Mouse (Mus musculus): ENCODE measurements around the gene Isg20. TPM values are rescaled to one million over a fixed set of nuclear protein-coding genes. Genes with fewer than 3 reads are reported as not detected.

The Isg20 gene
- polyA plus RNA-seq, 1 experiment from 2014 or later = 0.78 TPM

DNA sequence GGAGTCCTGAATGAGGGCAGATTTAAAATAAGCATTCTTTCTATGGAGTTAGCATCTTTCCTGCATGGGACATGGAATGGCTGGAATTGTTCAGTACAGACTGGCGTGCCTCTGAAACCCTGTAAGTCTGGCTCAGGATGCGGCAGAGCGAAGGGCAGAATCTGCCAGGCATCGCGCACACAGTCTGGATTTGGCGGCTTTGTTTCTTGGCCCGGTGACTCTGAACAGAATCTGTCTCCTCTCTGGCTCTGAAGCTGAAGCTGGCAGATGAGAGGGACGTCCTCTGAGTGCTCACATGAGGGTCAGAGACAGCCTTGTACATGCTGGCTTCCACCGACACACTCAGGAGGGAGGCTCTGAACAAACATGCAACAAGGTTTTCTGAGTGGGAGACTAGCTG lies 12.9 kb downstream of the Isg20 start:
- Histone ChIP-seq H3K9me3 (ENCODE audit: control insufficient read depth, low read length) (no peaks in the 10 kb centered on the region), H3K27ac (ENCODE audit: low read depth, low read length) (no peak overlapping the region), H3K27me3 (ENCODE audit: control insufficient read depth, insufficient read depth, low read length) (no peaks in the 10 kb centered on the region), H3K4me1 (ENCODE audit: control insufficient read depth, insufficient read depth, low read length) (no peaks in the 10 kb centered on the region), H3K4me3 (ENCODE audit: low read depth, low read length) (no peak overlapping the region), H3K9ac (ENCODE audit: low read length) (no peak overlapping the region), H3K4me2 (no peak overlapping the region), H3K36me3 (ENCODE audit: control insufficient read depth, insufficient read depth, low read length) (no peaks in the 10 kb centered on the region)
- DNase-seq (ENCODE audit: low spot score, missing footprints) (no peak), ATAC-seq (ENCODE audit: low FRiP score) (no peak)
- WGBS = 78% methylated on average over 9 of the region's 9 CpGs

DNA sequence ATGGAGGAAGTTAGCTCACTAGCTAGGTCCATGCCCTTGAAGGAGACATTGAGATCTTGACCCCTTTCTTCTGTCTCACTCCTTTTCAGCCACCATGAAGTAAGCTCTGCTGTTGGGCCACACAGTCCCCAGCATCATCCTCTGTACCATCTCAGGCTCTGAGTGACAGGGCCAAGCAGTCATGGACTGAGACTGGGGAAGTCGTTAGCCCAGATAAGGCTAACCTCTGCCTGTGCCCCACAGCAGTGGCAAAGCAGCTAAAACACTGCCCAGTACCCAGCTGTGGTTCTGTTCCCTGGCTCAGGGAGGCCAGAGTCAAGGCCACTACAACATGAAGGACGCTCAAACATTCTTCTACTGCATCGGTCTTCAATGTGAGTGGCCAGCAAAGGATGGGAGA lies 14.0 kb downstream of the Isg20 start:
- Histone ChIP-seq H3K27me3 (ENCODE audit: control insufficient read depth, insufficient read depth, low read length) (no peaks in the 10 kb centered on the region), H3K9ac (ENCODE audit: low read length) (no peak overlapping the region), H3K4me1 (ENCODE audit: control insufficient read depth, insufficient read depth, low read length) (no peaks in the 10 kb centered on the region), H3K4me2 (no peak overlapping the region), H3K27ac (ENCODE audit: low read depth, low read length) (no peak overlapping the region), H3K9me3 (ENCODE audit: control insufficient read depth, low read length) (no peaks in the 10 kb centered on the region), H3K4me3 (ENCODE audit: low read depth, low read length) (no peak overlapping the region), H3K36me3 (ENCODE audit: control insufficient read depth, insufficient read depth, low read length) (no peaks in the 10 kb centered on the region)
- ATAC-seq (ENCODE audit: low FRiP score) (no peak), DNase-seq (ENCODE audit: low spot score, missing footprints) (no peak)
- WGBS = 81% methylated on average over 3 of the region's 3 CpGs

DNA sequence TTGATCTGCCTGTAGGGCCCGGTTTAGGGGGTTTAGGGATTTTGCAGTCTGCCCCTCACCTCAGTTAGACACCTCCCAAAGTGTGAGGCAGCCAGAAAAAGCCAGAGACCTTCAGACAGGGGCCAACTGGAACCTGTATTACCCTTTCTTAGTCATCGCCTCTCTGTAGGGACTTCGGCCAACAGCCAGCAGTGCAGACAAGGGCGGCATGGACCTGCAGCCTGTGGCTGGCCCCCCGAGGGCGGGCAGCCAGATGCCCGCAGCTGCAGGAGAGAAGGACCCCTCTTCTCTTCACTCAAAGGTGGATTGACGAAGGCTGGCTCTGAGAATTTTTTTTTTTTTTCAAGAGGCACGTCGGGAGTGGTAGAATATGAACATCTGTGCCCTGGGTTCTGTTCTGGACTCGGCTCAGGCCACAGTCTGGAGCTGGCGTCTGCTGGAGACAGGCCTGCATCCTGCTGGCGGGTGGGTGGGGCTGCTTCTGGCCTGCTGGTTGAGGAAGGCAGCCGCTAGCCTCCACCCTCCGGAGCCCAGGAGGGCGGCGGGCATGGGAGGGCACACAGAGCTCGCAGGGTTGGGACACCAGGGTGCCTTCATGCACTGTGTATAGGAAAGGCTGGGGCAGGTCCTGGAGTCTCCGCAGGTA lies 25.9 kb downstream of the Isg20 start:
- no peak for DNase-seq (ENCODE audit: low spot score, missing footprints)
- Histone ChIP-seq H3K27ac (ENCODE audit: low read depth, low read length) (no peak overlapping the region), H3K9me3 (ENCODE audit: control insufficient read depth, low read length) (no peaks in the 10 kb centered on the region), H3K36me3 (ENCODE audit: control insufficient read depth, insufficient read depth, low read length) (no peaks in the 10 kb centered on the region), H3K4me3 (ENCODE audit: low read depth, low read length) (no peak overlapping the region), H3K4me1 (ENCODE audit: control insufficient read depth, insufficient read depth, low read length) (no peaks in the 10 kb centered on the region), H3K27me3 (ENCODE audit: control insufficient read depth, insufficient read depth, low read length) (no peaks in the 10 kb centered on the region), H3K4me2 (no peak overlapping the region), H3K9ac (ENCODE audit: low read length) (no peak overlapping the region)
- 65% methylated on average over 19 of the region's 19 CpGs for WGBS
- ATAC-seq (ENCODE audit: low FRiP score) = no peak

DNA sequence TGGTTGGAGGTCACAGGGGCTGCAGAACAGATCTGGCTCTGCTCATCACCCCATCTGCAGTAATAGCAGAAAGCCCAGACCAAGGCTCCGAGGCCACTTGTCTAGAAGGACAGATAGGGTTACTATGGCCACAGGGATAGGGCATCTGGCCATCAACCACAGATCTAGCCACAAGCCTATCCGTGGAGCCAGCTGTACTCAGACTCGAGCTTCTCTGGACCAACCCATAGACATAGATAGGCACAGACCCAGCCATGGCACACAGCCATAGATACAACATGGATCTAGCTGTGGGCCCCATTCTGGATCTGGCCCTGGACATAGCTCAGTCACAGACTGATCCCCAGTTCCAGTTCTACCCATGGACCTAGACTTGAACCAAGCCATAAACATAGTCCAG lies 27.7 kb downstream of the Isg20 start:
- WGBS = 82% methylated on average over 3 of the region's 3 CpGs
- no peak for DNase-seq (ENCODE audit: low spot score, missing footprints)
- Histone ChIP-seq H3K9me3 (ENCODE audit: control insufficient read depth, low read length) (no peaks in the 10 kb centered on the region), H3K4me3 (ENCODE audit: low read depth, low read length) (no peak overlapping the region), H3K27me3 (ENCODE audit: control insufficient read depth, insufficient read depth, low read length) (no peaks in the 10 kb centered on the region), H3K36me3 (ENCODE audit: control insufficient read depth, insufficient read depth, low read length) (no peaks in the 10 kb centered on the region), H3K9ac (ENCODE audit: low read length) (no peak overlapping the region), H3K27ac (ENCODE audit: low read depth, low read length) (no peak overlapping the region), H3K4me1 (ENCODE audit: control insufficient read depth, insufficient read depth, low read length) (no peaks in the 10 kb centered on the region), H3K4me2 (no peak overlapping the region)
- no peak for ATAC-seq (ENCODE audit: low FRiP score)

DNA sequence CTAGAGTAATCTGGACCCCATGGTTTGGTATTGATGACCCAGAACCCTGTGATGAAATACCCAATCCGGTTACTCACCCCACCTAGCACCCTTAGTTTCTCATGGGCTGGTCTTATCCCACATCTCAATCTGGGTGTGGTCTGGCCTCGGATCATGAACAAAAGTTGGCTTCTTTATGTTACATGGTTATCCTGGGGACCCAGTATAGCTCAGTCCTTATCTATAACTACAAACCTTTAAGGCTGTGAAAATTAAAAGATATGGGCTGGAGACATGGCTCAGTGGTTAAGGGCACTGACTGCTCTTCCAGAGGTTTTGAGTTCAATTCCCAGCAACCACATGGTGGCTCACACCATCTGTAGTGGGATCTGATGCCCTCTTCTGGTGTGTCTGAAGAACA lies 29.3 kb downstream of the Isg20 start:
- Histone ChIP-seq H3K4me3 (ENCODE audit: low read depth, low read length) (no peak overlapping the region), H3K27ac (ENCODE audit: low read depth, low read length) (no peak overlapping the region), H3K27me3 (ENCODE audit: control insufficient read depth, insufficient read depth, low read length) (no peaks in the 10 kb centered on the region), H3K36me3 (ENCODE audit: control insufficient read depth, insufficient read depth, low read length) (no peaks in the 10 kb centered on the region), H3K4me2 (no peak overlapping the region), H3K4me1 (ENCODE audit: control insufficient read depth, insufficient read depth, low read length) (no peaks in the 10 kb centered on the region), H3K9ac (ENCODE audit: low read length) (no peak overlapping the region), H3K9me3 (ENCODE audit: control insufficient read depth, low read length) (no peaks in the 10 kb centered on the region)
- DNase-seq (ENCODE audit: low spot score, missing footprints) (no peak), ATAC-seq (ENCODE audit: low FRiP score) (no peak)
- 91% methylated on average over 2 of the region's 2 CpGs for WGBS

DNA sequence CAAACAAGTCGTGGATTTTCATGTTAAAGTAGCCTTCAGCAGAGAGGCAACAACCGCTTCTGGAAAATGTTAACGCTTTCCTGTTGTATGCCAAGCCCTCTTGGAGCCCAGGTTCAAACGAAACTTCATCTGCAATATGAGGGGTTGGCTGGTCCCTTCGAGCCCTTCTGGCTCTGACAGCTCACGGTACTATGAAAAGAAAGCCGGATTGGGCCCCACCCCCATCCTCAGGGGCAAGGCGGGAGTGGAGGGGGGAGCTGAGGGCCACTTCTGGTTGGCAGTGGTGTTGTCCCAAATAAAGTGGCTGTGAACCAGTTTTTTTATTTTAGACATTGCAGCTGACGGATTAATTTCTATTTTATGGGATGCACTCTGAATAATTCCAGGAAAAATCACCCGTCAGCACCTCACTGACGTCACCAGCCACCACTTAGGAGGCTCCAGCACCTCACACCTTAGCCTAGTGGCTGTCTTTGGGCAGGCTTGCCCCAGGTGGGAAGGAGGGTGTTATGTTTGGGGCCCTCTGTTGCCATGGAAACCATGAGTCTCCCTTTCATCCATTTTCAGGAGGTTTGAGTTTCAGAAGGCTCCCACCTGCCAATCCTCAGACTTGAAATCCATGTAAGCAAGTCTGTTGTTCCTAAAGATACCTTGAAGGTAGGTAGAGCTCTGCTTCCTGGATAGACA lies 40.8 kb downstream of the Isg20 start:
- H3K9ac ChIP-seq (ENCODE audit: low read length) = no peak overlapping the region
- H3K9me3 ChIP-seq (ENCODE audit: control insufficient read depth, low read length) = no peaks in the 10 kb centered on the region
- H3K27ac ChIP-seq (ENCODE audit: low read depth, low read length) = no peak overlapping the region
- H3K36me3 ChIP-seq (ENCODE audit: control insufficient read depth, insufficient read depth, low read length) = no peaks in the 10 kb centered on the region
- no peak for ATAC-seq (ENCODE audit: low FRiP score)
- no peak for DNase-seq (ENCODE audit: low spot score, missing footprints)
- H3K4me2 ChIP-seq = no peak overlapping the region
- no peak overlapping the region for H3K4me3 ChIP-seq (ENCODE audit: low read depth, low read length)
- WGBS = 38% methylated on average over 11 of the region's 11 CpGs
- no peaks in the 10 kb centered on the region for H3K4me1 ChIP-seq (ENCODE audit: control insufficient read depth, insufficient read depth, low read length)
- H3K27me3 ChIP-seq (ENCODE audit: control insufficient read depth, insufficient read depth, low read length) = no peaks in the 10 kb centered on the region

DNA sequence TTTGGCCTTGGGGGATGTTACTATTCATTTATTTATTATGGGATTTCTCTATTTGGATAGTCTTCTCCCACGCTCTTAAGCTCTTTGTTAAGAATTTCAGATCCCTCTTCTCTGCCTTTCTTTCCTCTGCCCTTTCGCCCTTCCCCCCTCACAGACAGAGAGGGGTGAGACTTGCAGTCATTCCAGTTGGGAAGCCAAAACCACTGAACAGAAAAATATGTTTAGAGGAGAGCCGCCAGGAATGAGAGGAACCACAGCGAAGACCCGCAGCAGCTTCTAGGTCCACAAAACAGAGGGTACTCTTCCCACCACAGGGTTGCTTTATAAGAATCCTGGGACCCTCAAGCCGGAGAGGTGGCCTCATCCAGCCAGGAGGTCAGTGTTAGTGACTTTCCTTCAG lies 41.4 kb downstream of the Isg20 start:
- DNase-seq (ENCODE audit: low spot score, missing footprints) (no peak), ATAC-seq (ENCODE audit: low FRiP score) (no peak)
- Histone ChIP-seq H3K4me2 (no peak overlapping the region), H3K9ac (ENCODE audit: low read length) (no peak overlapping the region), H3K27me3 (ENCODE audit: control insufficient read depth, insufficient read depth, low read length) (no peaks in the 10 kb centered on the region), H3K4me1 (ENCODE audit: control insufficient read depth, insufficient read depth, low read length) (no peaks in the 10 kb centered on the region), H3K27ac (ENCODE audit: low read depth, low read length) (no peak overlapping the region), H3K4me3 (ENCODE audit: low read depth, low read length) (no peak overlapping the region), H3K36me3 (ENCODE audit: control insufficient read depth, insufficient read depth, low read length) (no peaks in the 10 kb centered on the region), H3K9me3 (ENCODE audit: control insufficient read depth, low read length) (no peaks in the 10 kb centered on the region)
- WGBS = 80% methylated on average over 6 of the region's 6 CpGs

DNA sequence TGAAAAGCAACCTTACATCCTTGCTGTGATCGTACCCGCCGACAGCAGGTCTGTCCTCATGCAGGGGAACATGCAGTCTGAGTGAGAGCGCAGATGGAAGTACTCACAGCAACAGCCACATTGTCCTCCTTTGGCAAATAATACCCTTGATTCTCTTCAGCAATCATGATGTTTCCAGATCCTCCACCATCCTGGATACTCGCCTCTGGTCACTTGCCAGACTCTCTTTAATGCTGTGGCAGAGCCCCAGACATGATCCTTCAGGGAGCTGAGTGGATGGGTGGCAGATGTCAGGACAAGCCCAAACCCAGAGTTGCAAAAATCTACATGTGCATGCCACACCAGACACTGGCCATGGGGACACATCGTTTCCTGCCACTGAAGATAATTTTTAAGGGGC lies 41.9 kb downstream of the Isg20 start:
- H3K4me2 ChIP-seq = no peak overlapping the region
- no peaks in the 10 kb centered on the region for H3K27me3 ChIP-seq (ENCODE audit: control insufficient read depth, insufficient read depth, low read length)
- H3K9me3 ChIP-seq (ENCODE audit: control insufficient read depth, low read length) = no peaks in the 10 kb centered on the region
- DNase-seq (ENCODE audit: low spot score, missing footprints) (no peak), ATAC-seq (ENCODE audit: low FRiP score) (no peak)
- H3K4me3 ChIP-seq (ENCODE audit: low read depth, low read length) = no peak overlapping the region
- WGBS = 94% methylated on average over 6 of the region's 6 CpGs
- H3K27ac ChIP-seq (ENCODE audit: low read depth, low read length) = no peak overlapping the region
- H3K36me3 ChIP-seq (ENCODE audit: control insufficient read depth, insufficient read depth, low read length) = no peaks in the 10 kb centered on the region
- no peak overlapping the region for H3K9ac ChIP-seq (ENCODE audit: low read length)
- H3K4me1 ChIP-seq (ENCODE audit: control insufficient read depth, insufficient read depth, low read length) = no peaks in the 10 kb centered on the region

DNA sequence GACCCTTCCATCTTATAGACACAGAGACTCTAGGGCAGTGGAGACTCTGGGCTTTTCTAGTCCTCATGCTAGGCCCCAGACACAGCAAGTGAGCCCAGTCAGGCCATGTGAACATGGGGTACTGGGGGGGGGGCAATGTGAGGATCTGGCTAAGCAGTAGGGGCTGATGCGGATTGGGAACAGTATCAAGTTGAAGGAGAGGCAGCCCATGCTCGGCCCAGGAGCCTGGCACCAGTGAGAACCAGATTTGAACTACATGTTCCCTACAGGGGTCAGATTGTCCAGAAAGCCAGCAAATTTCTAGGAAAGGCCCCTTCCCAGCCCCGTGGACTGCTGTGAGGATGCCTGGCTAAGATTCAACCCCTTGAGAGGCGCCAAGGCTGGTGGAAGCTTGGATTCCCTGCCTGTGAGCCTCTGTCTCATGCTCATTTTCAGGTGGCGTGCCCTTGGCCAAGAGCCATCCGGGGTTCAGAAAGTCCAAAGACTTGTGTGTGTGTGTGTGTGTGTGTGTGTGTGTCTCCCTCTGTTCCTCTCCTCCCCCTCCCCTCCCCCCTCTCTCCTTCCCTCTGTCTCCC lies 45.4 kb downstream of the Isg20 start:
- DNase-seq (ENCODE audit: low spot score, missing footprints) (no peak), ATAC-seq (ENCODE audit: low FRiP score) (no peak)
- 76% methylated on average over 6 of the region's 6 CpGs for WGBS
- Histone ChIP-seq H3K4me2 (no peak overlapping the region), H3K4me3 (ENCODE audit: low read depth, low read length) (no peak overlapping the region), H3K9ac (ENCODE audit: low read length) (no peak overlapping the region), H3K36me3 (ENCODE audit: control insufficient read depth, insufficient read depth, low read length) (no peaks in the 10 kb centered on the region), H3K27ac (ENCODE audit: low read depth, low read length) (no peak overlapping the region), H3K27me3 (ENCODE audit: control insufficient read depth, insufficient read depth, low read length) (no peaks in the 10 kb centered on the region), H3K9me3 (ENCODE audit: control insufficient read depth, low read length) (no peaks in the 10 kb centered on the region), H3K4me1 (ENCODE audit: control insufficient read depth, insufficient read depth, low read length) (no peaks in the 10 kb centered on the region)
